Mouse (Mus musculus): ENCODE measurements around the gene Trim25.

GRCm38 (mm10) chr11:89030552-89030951 lies 31.4 kb downstream of the Trim25 start:
- TF ChIP-seq POLR2A (IDR thresholded peaks at IDR 0.05; ENCODE audit: control insufficient read depth in 1 of 2, insufficient read depth in 1 of 2, low read depth in 1 of 2, low read length in 2 of 2, poor library complexity in 1 of 2) (no peak), MXI1 (IDR thresholded peaks at IDR 0.05; ENCODE audit: low read depth, low read length) (no peak), CTCF (IDR thresholded peaks at IDR 0.05 in 2 of 3, conservative IDR thresholded peaks at IDR 0.05 in 1 of 3; ENCODE audit: control insufficient read depth in 1 of 3, insufficient read depth in 1 of 3, low read depth in 2 of 3, low read length in 3 of 3, poor library complexity in 1 of 3, severe bottlenecking in 1 of 3) (no peak), ELF1 (IDR thresholded peaks at IDR 0.05; ENCODE audit: low read depth, low read length) (no peak), TBP (IDR thresholded peaks at IDR 0.05; ENCODE audit: low read depth, low read length) (no peak), ZMIZ1 (IDR thresholded peaks at IDR 0.05; ENCODE audit: low read depth, low read length) (no peak), BHLHE40 (IDR thresholded peaks at IDR 0.05; ENCODE audit: borderline replicate concordance, low read depth, low read length) (no peak), CHD2 (IDR thresholded peaks at IDR 0.05; ENCODE audit: low read length) (no peak), GATA1 (IDR thresholded peaks at IDR 0.05; ENCODE audit: low read depth, low read length) (no peak), TAL1 (IDR thresholded peaks at IDR 0.05; ENCODE audit: low read length) (no peak), SMC3 (IDR thresholded peaks at IDR 0.05; ENCODE audit: low read depth, low read length) (no peak), EP300 (IDR thresholded peaks at IDR 0.05; ENCODE audit: low read depth in 1 of 2, low read length in 2 of 2) (no peak)
